Mouse (Mus musculus): ENCODE measurements at regions not wholly inside any gene's neighbourhood (a gene's known extent, or its start where the extent isn't known, plus 50 kb on each side); places are given as distances from the start of the nearest gene placed in this dataset.

- Histone ChIP-seq H3K4me3 (replicated peaks) (no peak overlapping the region), H3K9me3 (no peaks in the 10 kb centered on the region), H3K27me3 (no peaks in the 10 kb centered on the region), H3K4me2 (replicated peaks) (no peak overlapping the region), H3K4me1 (replicated peaks) (no peaks in the 10 kb centered on the region), H3K9ac (replicated peaks) (no peak overlapping the region), H3K27ac (no peak overlapping the region), H3K36me3 (no peaks in the 10 kb centered on the region)
- 66% methylated on average over 2 of the region's 2 CpGs for WGBS
- ATAC-seq, result no peak
Measured at GRCm38 (mm10) chr2:47878002-47878401, 935.9 kb upstream of the Acvr2a start.

GRCm38 (mm10) chr2:47879071-47879470 is 934.8 kb upstream of the Acvr2a start:
- H3K36me3 ChIP-seq, result no peaks in the 10 kb centered on the region
- no peak overlapping the region for H3K4me2 ChIP-seq (replicated peaks)
- 94% methylated on average over 2 of the region's 2 CpGs for WGBS
- H3K27ac ChIP-seq, result no peak overlapping the region
- H3K4me1 ChIP-seq (replicated peaks), result no peaks in the 10 kb centered on the region
- H3K4me3 ChIP-seq (replicated peaks), result no peak overlapping the region
- no peaks in the 10 kb centered on the region for H3K9me3 ChIP-seq
- H3K9ac ChIP-seq (replicated peaks), result no peak overlapping the region
- ATAC-seq, result no peak
- H3K27me3 ChIP-seq, result no peaks in the 10 kb centered on the region

- H3K27me3 ChIP-seq, result no peaks in the 10 kb centered on the region
- no peak for ATAC-seq
- no peak overlapping the region for H3K9ac ChIP-seq (replicated peaks)
- no peak overlapping the region for H3K4me2 ChIP-seq (replicated peaks)
- H3K27ac ChIP-seq, result no peak overlapping the region
- no peaks in the 10 kb centered on the region for H3K4me1 ChIP-seq (replicated peaks)
- no peaks in the 10 kb centered on the region for H3K36me3 ChIP-seq
- H3K9me3 ChIP-seq, result no peaks in the 10 kb centered on the region
- WGBS, result 78% methylated on average over 1 of the region's 1 CpGs
- no peak overlapping the region for H3K4me3 ChIP-seq (replicated peaks)
Measured at GRCm38 (mm10) chr2:47879796-47880195, 934.1 kb upstream of the Acvr2a start.

GRCm38 (mm10) chr2:47888166-47888565 is 925.7 kb upstream of the Acvr2a start:
- 24% methylated on average over 1 of the region's 1 CpGs for WGBS
- Histone ChIP-seq H3K27me3 (no peaks in the 10 kb centered on the region), H3K4me1 (replicated peaks) (no peaks in the 10 kb centered on the region), H3K9me3 (no peaks in the 10 kb centered on the region), H3K36me3 (no peaks in the 10 kb centered on the region), H3K4me3 (replicated peaks) (no peak overlapping the region), H3K4me2 (replicated peaks) (no peak overlapping the region), H3K9ac (replicated peaks) (no peak overlapping the region), H3K27ac (no peak overlapping the region)
- no peak for ATAC-seq

- Histone ChIP-seq H3K4me1 (replicated peaks) (no peaks in the 10 kb centered on the region), H3K4me3 (replicated peaks) (no peak overlapping the region), H3K27me3 (no peaks in the 10 kb centered on the region), H3K9ac (replicated peaks) (no peak overlapping the region), H3K9me3 (no peaks in the 10 kb centered on the region), H3K36me3 (no peaks in the 10 kb centered on the region), H3K4me2 (replicated peaks) (no peak overlapping the region), H3K27ac (no peak overlapping the region)
- peak; percentile 55; the same call in 1 of the 2 replicates for ATAC-seq
- 41% methylated on average over 1 of the region's 1 CpGs for WGBS
Measured at GRCm38 (mm10) chr2:47891366-47891765, 922.5 kb upstream of the Acvr2a start.

GRCm38 (mm10) chr2:47892879-47893278 is 921.0 kb upstream of the Acvr2a start:
- Histone ChIP-seq H3K27ac (no peak overlapping the region), H3K27me3 (no peaks in the 10 kb centered on the region), H3K36me3 (no peaks in the 10 kb centered on the region), H3K4me3 (replicated peaks) (no peak overlapping the region), H3K4me1 (replicated peaks) (no peaks in the 10 kb centered on the region), H3K9me3 (no peaks in the 10 kb centered on the region), H3K9ac (replicated peaks) (no peak overlapping the region), H3K4me2 (replicated peaks) (no peak overlapping the region)
- WGBS, result 83% methylated on average over 2 of the region's 2 CpGs
- no peak for ATAC-seq

GRCm38 (mm10) chr2:47894806-47895205 is 919.1 kb upstream of the Acvr2a start:
- no peak overlapping the region for H3K27ac ChIP-seq
- no peak overlapping the region for H3K9ac ChIP-seq (replicated peaks)
- H3K36me3 ChIP-seq, result no peaks in the 10 kb centered on the region
- no peaks in the 10 kb centered on the region for H3K9me3 ChIP-seq
- no peak overlapping the region for H3K4me3 ChIP-seq (replicated peaks)
- H3K4me1 ChIP-seq (replicated peaks), result no peaks in the 10 kb centered on the region
- ATAC-seq, result no peak
- no peaks in the 10 kb centered on the region for H3K27me3 ChIP-seq
- H3K4me2 ChIP-seq (replicated peaks), result no peak overlapping the region

- WGBS, result 82% methylated on average over 1 of the region's 1 CpGs
Measured at GRCm38 (mm10) chr2:47914270-47914669, 899.6 kb upstream of the Acvr2a start.

GRCm38 (mm10) chr2:47914986-47915485 is 898.9 kb upstream of the Acvr2a start:
- Histone ChIP-seq H3K4me1 (replicated peaks) (no peaks in the 10 kb centered on the region), H3K9me3 (no peaks in the 10 kb centered on the region), H3K27me3 (no peaks in the 10 kb centered on the region), H3K4me2 (replicated peaks) (no peak overlapping the region), H3K9ac (replicated peaks) (no peak overlapping the region), H3K27ac (no peak overlapping the region), H3K36me3 (no peaks in the 10 kb centered on the region), H3K4me3 (replicated peaks) (no peak overlapping the region)
- WGBS, result 71% methylated on average over 4 of the region's 4 CpGs
- no peak for ATAC-seq

More at GRCm38 (mm10) chr2:47914270-47914669, 899.6 kb upstream of the Acvr2a start:
- no peak for ATAC-seq
- H3K4me2 ChIP-seq (replicated peaks), result no peak overlapping the region
- H3K4me3 ChIP-seq (replicated peaks), result no peak overlapping the region
- H3K4me1 ChIP-seq (replicated peaks), result no peaks in the 10 kb centered on the region
- no peaks in the 10 kb centered on the region for H3K9me3 ChIP-seq
- no peak overlapping the region for H3K9ac ChIP-seq (replicated peaks)
- H3K36me3 ChIP-seq, result no peaks in the 10 kb centered on the region
- no peaks in the 10 kb centered on the region for H3K27me3 ChIP-seq
- no peak overlapping the region for H3K27ac ChIP-seq

GRCm38 (mm10) chr2:47922965-47923364 is 890.9 kb upstream of the Acvr2a start:
- Histone ChIP-seq H3K4me3 (replicated peaks) (no peak overlapping the region), H3K4me1 (replicated peaks) (no peaks in the 10 kb centered on the region), H3K4me2 (replicated peaks) (no peak overlapping the region), H3K27ac (no peak overlapping the region), H3K27me3 (no peaks in the 10 kb centered on the region), H3K36me3 (no peaks in the 10 kb centered on the region), H3K9ac (replicated peaks) (no peak overlapping the region), H3K9me3 (no peaks in the 10 kb centered on the region)
- ATAC-seq, result no peak

GRCm38 (mm10) chr2:47926620-47927019 is 887.3 kb upstream of the Acvr2a start:
- ATAC-seq, result no peak
- Histone ChIP-seq H3K9ac (replicated peaks) (no peak overlapping the region), H3K4me2 (replicated peaks) (no peak overlapping the region), H3K4me1 (replicated peaks) (no peaks in the 10 kb centered on the region), H3K27ac (no peak overlapping the region), H3K4me3 (replicated peaks) (no peak overlapping the region), H3K27me3 (no peaks in the 10 kb centered on the region), H3K9me3 (no peaks in the 10 kb centered on the region), H3K36me3 (no peaks in the 10 kb centered on the region)

- Histone ChIP-seq H3K4me3 (replicated peaks) (no peak overlapping the region), H3K9ac (replicated peaks) (no peak overlapping the region), H3K27ac (no peak overlapping the region), H3K27me3 (no peaks in the 10 kb centered on the region), H3K4me1 (replicated peaks) (no peaks in the 10 kb centered on the region), H3K9me3 (no peaks in the 10 kb centered on the region), H3K36me3 (no peaks in the 10 kb centered on the region), H3K4me2 (replicated peaks) (no peak overlapping the region)
- ATAC-seq, result no peak
Measured at GRCm38 (mm10) chr2:47945061-47945460, 868.8 kb upstream of the Acvr2a start.

GRCm38 (mm10) chr2:47991132-47991531 is 822.8 kb upstream of the Acvr2a start:
- Histone ChIP-seq H3K27ac (no peak overlapping the region), H3K9me3 (no peaks in the 10 kb centered on the region), H3K9ac (replicated peaks) (no peak overlapping the region), H3K36me3 (no peaks in the 10 kb centered on the region), H3K27me3 (no peaks in the 10 kb centered on the region), H3K4me3 (replicated peaks) (no peak overlapping the region), H3K4me1 (replicated peaks) (no peaks in the 10 kb centered on the region), H3K4me2 (replicated peaks) (no peak overlapping the region)
- no peak for ATAC-seq
- WGBS, result 70% methylated on average over 1 of the region's 1 CpGs
